In genomic region chr5:123614246-123614645, GRCm38 (mm10) we compare ENCODE assay signal across 15 mouse cellular contexts.
"Had no signal": no experiment of that assay in that cellular context is flagged by ENCODE, and none has a peak within 500 bp of the region (broad histone marks: within the 10 kb centered on the region; RNA-seq: fewer than 3 reads in every experiment).

No protein-coding gene starts in this region.

- H3K9me3 ChIP-seq: midbrain, embryonic 10.5 days; midbrain, embryonic 12.5 days; neural tube, embryonic 12.5 days had no signal

- H3K27me3 ChIP-seq: midbrain, embryonic 12.5 days; neural tube, embryonic 12.5 days had no signal

- H3K9ac ChIP-seq: lung, embryonic 14.5 days; midbrain, embryonic 12.5 days; neural tube, embryonic 12.5 days had no signal

- H3K4me2 ChIP-seq: lung, embryonic 14.5 days; midbrain, embryonic 12.5 days; neural tube, embryonic 12.5 days had no signal

- H3K27ac ChIP-seq: midbrain, embryonic 10.5 days; midbrain, embryonic 12.5 days; neural tube, embryonic 12.5 days had no signal

- H3K4me3 ChIP-seq: midbrain, embryonic 10.5 days; midbrain, embryonic 12.5 days; neural tube, embryonic 12.5 days had no signal

- DNase-seq: lung, adult 18-20 months; lung, embryonic 14.5 days; lung, postnatal 10 days; lung, postnatal 4 days; midbrain, embryonic 14.5 days; right cerebral cortex, postnatal 25 days; right cerebral cortex, postnatal 4 days; spleen, adult 18-20 months; thymus, adult 2 months; thymus, postnatal 25 days; thymus, postnatal 4 days had no signal

- H3K4me1 ChIP-seq: midbrain, embryonic 10.5 days; midbrain, embryonic 12.5 days; neural tube, embryonic 12.5 days had no signal

- ATAC-seq: midbrain, embryonic 16.5 days had no signal
